Mouse (Mus musculus) heart, postnatal 0 days (tissue): ENCODE data around the gene Ttll13. TPM values are rescaled to one million over a fixed set of nuclear protein-coding genes. Genes with fewer than 3 reads are reported as not detected.
A peak's percentile ranks its signal among the peaks of the same experiment; 100 is the strongest.

Experiments used
- ATAC-seq: fragments of 200-750 bp; cut with Nextera tagmentation; 2 replicates; pipeline ENCODE4 v1.8.0; 2017; ENCODE audit warnings: low read depth, moderate number of reproducible peaks, moderate library complexity; ENCODE audit not compliant: insufficient read depth
- DNase-seq: peaks from one replicate; pipeline ENCODE4 v3.0.0-alpha.2; 2016; ENCODE audit warnings: low spot score
- H3K27ac ChIP-seq: fragments of 300-500 bp; sonication (generic); 2 replicates; pipeline ENCODE4 v1.5.1; 2014; ENCODE audit warnings: low read depth, mild to moderate bottlenecking
- H3K27me3 ChIP-seq: fragments of 300-500 bp; sonication (generic); 2 replicates; pipeline ENCODE4 v1.6.1; 2014; ENCODE audit warnings: low read length, mixed read lengths; ENCODE audit not compliant: control insufficient read depth, insufficient read depth
- H3K36me3 ChIP-seq: fragments of 300-500 bp; sonication (generic); replicated peaks from 2 replicates; pipeline ENCODE4 v1.6.1; 2014; ENCODE audit warnings: low read length, mixed read lengths; ENCODE audit not compliant: control insufficient read depth, insufficient read depth
- H3K4me1 ChIP-seq: fragments of 300-500 bp; sonication (generic); 2 replicates; pipeline ENCODE4 v1.6.1; 2014; ENCODE audit warnings: antibody characterized with exemption; ENCODE audit not compliant: control insufficient read depth, insufficient read depth
- H3K4me2 ChIP-seq: fragments of 300-500 bp; sonication (generic); 2 replicates; pipeline ENCODE4 v1.6.1; 2014; ENCODE audit warnings: low read depth, mild to moderate bottlenecking, low read length, moderate library complexity
- H3K4me3 ChIP-seq: fragments of 300-500 bp; sonication (generic); 2 replicates; pipeline ENCODE4 v1.5.1; 2014; ENCODE audit warnings: low read depth, low read length
- H3K9ac ChIP-seq: fragments of 300-500 bp; sonication (generic); replicated peaks from 2 replicates; pipeline ENCODE4 v1.6.1; 2014; ENCODE audit warnings: low read depth, low read length, mixed read lengths
- H3K9me3 ChIP-seq: fragments of 300-500 bp; sonication (generic); replicated peaks from 2 replicates; pipeline ENCODE4 v1.6.1; 2016; ENCODE audit warnings: low read length; ENCODE audit not compliant: control insufficient read depth
- CTCF ChIP-seq: IDR thresholded peaks from 2 replicates; pipeline ENCODE4 v1.5.1; 2016; ENCODE audit warnings: antibody characterized with exemption, control low read depth, low read depth
- EP300 ChIP-seq: IDR thresholded peaks from 2 replicates; pipeline ENCODE4 v1.6.1; 2016; ENCODE audit warnings: antibody characterized with exemption, low read depth
- WGBS: fragments of 180-500 bp; shearing (Covaris S2); extraction: QIAGEN DNeasy Blood & Tissue Kit; methylation state at CpG from one replicate; pipeline ENCODE4 v1.1.7; 2014; 5-methylcytosine and 5-hydroxymethylcytosine counted together
- polyA plus RNA-seq: library from polyadenylated mRNA; unstranded; fragments of >200 nt; fragmentation: Nextera tagmentation; extraction: Ambion mirVana; gene quantifications from 2 replicates; pipeline ENCODE4 v1.2.1, GENCODE M21; 2015
- total RNA-seq: library from RNA; depleted of rRNA; stranded (reverse); fragments of >200 nt; gene quantifications from 2 replicates; pipeline ENCODE4 v1.2.3, GENCODE M21; 2014; ENCODE audit warnings: low replicate concordance

Gene Ttll13
- total and polyA plus RNA-seq, 2 experiments from 2014 or later = 0.98 TPM; not detected in 1

- H3K4me2 ChIP-seq = no peak overlapping the region
- H3K27me3 ChIP-seq = no peaks in the 10 kb centered on the region; the same call in 1 of the 2 replicates
- no peaks in the 10 kb centered on the region for H3K36me3 ChIP-seq
- ATAC-seq = no peak
- H3K9me3 ChIP-seq = no peaks in the 10 kb centered on the region
- WGBS = 68% methylated on average over 11 of the region's 11 CpGs
- H3K4me3 ChIP-seq = no peak overlapping the region
- TF ChIP-seq CTCF = no peak
- no peak for TF ChIP-seq EP300
- H3K9ac ChIP-seq = no peak overlapping the region
- DNase-seq = no peak
- no peak overlapping the region for H3K27ac ChIP-seq
- H3K4me1 ChIP-seq = no peaks in the 10 kb centered on the region
These were observed 6.7 kb downstream of the Ttll13 start for GRCm38 (mm10) chr7:80252886-80253285.

GRCm38 (mm10) chr7:80255981-80256380 lies 9.8 kb downstream of the Ttll13 start:
- no peaks in the 10 kb centered on the region for H3K36me3 ChIP-seq
- no peak overlapping the region for H3K9ac ChIP-seq
- 65% methylated on average over 2 of the region's 2 CpGs for WGBS
- ATAC-seq = no peak
- no peak overlapping the region for H3K4me3 ChIP-seq
- peaks cover 5% of the 10 kb centered on the region for H3K27me3 ChIP-seq
- DNase-seq = no peak
- H3K4me2 ChIP-seq = no peak overlapping the region
- H3K9me3 ChIP-seq = no peaks in the 10 kb centered on the region
- no peak overlapping the region for H3K27ac ChIP-seq
- TF ChIP-seq EP300 (no peak), CTCF (0 out of 2 replicates have a peak, but pooled peaks have one; percentile 17)
- H3K4me1 ChIP-seq = no peaks in the 10 kb centered on the region

- H3K4me3 ChIP-seq = no peak overlapping the region
- H3K9me3 ChIP-seq = no peaks in the 10 kb centered on the region
- WGBS = 47% methylated on average over 2 of the region's 2 CpGs
- H3K9ac ChIP-seq = no peak overlapping the region
- H3K36me3 ChIP-seq = no peaks in the 10 kb centered on the region
- DNase-seq (no peak), ATAC-seq (no peak)
- H3K4me2 ChIP-seq = no peak overlapping the region
- no peak for TF ChIP-seq EP300
- peaks cover 8% of the 10 kb centered on the region for H3K4me1 ChIP-seq
- no peak overlapping the region for H3K27ac ChIP-seq
- peaks cover 5% of the 10 kb centered on the region for H3K27me3 ChIP-seq
These were observed 11.5 kb downstream of the Ttll13 start for GRCm38 (mm10) chr7:80257706-80258105.

- Histone ChIP-seq H3K27me3 (peaks cover 5% of the 10 kb centered on the region), H3K4me3 (peak within 1 kb of the TSS; percentile 80), H3K4me1 (peaks cover 8% of the 10 kb centered on the region), H3K9ac (peak within 1 kb of the TSS; percentile 85), H3K36me3 (peaks cover 26% of the 10 kb centered on the region), H3K9me3 (no peaks in the 10 kb centered on the region), H3K4me2 (peak within 1 kb of the TSS; percentile 85), H3K27ac (peak within 1 kb of the TSS; percentile 85)
- peak; percentile 29 for TF ChIP-seq CTCF
- 0 out of 2 replicates have a peak, but pooled peaks have one; percentile 61 for TF ChIP-seq EP300
- ATAC-seq = peak; percentile 94
- WGBS = 23% methylated on average over 40 of the region's 40 CpGs
- DNase-seq = peak; percentile 88
These were observed 14.6 kb downstream of the Ttll13 start, which contains the start of gene Ngrn for GRCm38 (mm10) chr7:80260625-80261371. Gene Ngrn (plus strand): TSS chr7:80261215.

- Histone ChIP-seq H3K9ac (peak overlapping the region; percentile 85), H3K9me3 (no peaks in the 10 kb centered on the region), H3K4me1 (peaks cover 8% of the 10 kb centered on the region), H3K27ac (peak overlapping the region; percentile 85), H3K4me3 (peak overlapping the region; percentile 80), H3K4me2 (peak overlapping the region; percentile 85), H3K27me3 (peaks cover 5% of the 10 kb centered on the region), H3K36me3 (peaks cover 33% of the 10 kb centered on the region)
- WGBS = under 1% methylated on average over 32 of the region's 32 CpGs
- DNase-seq (peak; percentile 17), ATAC-seq (no peak; the same call in 1 of the 2 replicates)
- TF ChIP-seq CTCF (no peak), EP300 (no peak)
These were observed 15.3 kb downstream of the Ttll13 start for GRCm38 (mm10) chr7:80261372-80261990.
